Mouse (Mus musculus) heart, postnatal 36 days (tissue): ENCODE results near the gene Gpr162. TPM values are rescaled to one million over a fixed set of nuclear protein-coding genes. Genes with fewer than 3 reads are reported as not detected.
"Not testable (repeated sequence)": the region's sequence is repeated elsewhere in the genome, so short reads cannot be mapped to it uniquely, and the experiment has no call there.

Experiments used
- DNase-seq, 2 experiments: peaks; one replicate each; pipeline ENCODE4 v3.0.0; 2021 to 2022
- intact Hi-C: fragments of 180-260 bp; cut with DNase I; formaldehyde crosslinking; loops from one replicate; pipeline ENCODE4 v1.15.1; 2025
- total RNA-seq, 2 experiments: library from RNA; stranded (reverse); gene quantifications; 2 replicates each; pipeline ENCODE4 v1.2.3; 2021

Gene Gpr162
- total RNA-seq = under 1 TPM; 0.72 to 0.98 TPM

DNA sequence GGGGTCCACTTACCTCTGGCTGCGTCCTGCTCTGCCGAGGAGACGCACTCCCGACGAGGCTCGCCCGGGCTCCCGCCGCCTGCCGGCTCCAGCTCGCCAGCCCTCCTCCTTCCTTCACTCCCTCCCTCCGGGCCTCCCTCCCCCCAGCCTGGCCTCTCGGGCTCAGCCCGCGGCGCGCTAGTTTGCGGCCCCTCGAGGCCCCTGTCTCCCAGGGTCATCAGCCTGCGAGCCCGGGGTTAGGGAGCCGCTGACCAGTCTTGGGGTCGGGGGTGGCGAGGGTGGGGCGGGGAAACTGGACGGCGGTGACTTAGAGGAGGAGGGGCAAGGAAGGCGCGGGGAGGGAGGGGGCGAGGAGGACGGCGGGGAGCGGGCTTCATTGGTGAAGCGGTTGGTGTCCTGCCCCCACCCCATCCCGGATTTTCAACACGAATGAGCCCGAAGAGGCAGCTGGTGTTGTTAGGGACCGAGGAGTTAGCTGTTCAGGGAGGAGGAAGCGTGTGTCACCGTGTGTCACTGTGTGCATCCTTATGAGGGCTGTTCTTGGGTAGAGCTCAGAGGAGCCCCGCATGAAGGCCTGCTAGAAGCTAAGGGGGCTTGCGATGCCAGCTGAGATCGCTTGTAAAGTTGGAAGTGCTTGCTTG is at the start of gene Gpr162:
Gene Gpr162 (minus strand): TSS at position 326 of the 641 bp plus-strand sequence.
- intact Hi-C loops = no loop called here
- DNase-seq = peak; percentile 55 to 58

DNA sequence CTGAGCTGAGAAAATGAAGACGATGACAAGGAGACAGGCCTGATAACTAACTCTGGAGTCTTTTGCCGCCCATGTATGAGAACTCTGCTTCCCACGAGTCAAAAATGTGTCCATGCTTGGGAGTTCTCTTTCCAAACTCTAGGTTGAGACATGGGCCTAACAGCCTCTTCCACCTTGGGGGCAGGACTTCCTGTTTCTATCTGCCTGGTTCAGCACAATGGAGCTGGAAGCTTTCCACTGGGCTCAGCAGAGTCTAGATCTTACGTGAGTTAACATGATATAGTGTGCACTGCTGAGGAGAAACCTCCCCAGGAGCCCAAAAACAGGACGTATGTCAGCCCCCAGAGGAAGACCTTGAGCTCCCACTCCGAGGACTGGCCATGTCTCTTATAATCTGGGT is 49.4 kb upstream of the Gpr162 start:
- no peak for DNase-seq
- intact Hi-C loops = loop anchor here (10.0 kb wide), 1 partner anchor 442 kb away; no protein-coding TSS in a partner anchor

GRCm38 (mm10) chr6:124911533-124912218 is 47.9 kb upstream of the Gpr162 start, which contains the start of gene Lag3:
TSS of gene Lag3 (minus strand) at chr6:124911705.
- no peak for DNase-seq
- intact Hi-C loops = loop anchor here (10.0 kb wide), 1 partner anchor 443 kb away; no protein-coding TSS in a partner anchor

DNA sequence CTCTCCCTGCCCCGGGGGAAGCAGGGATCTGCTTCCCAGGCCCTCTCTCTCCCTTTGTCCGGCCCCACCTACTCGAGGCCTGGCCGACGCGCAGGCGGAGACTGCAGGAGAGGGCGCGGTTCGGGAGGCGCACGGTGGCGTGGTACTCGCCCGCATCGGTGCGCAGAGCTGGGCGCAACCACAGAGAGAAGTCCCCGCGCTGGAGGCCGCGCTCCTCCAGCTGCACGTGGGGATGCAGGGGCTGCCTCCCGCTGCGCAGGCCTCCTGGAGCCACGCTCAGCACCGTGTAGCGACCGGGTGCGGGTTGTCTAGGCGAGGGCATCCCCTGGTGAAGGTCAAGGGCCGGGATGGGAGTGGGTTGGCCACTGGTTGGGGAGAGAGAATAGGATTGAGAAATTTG is 46.2 kb upstream of the Gpr162 start:
- intact Hi-C loops = loop anchor here (10.0 kb wide), 1 partner anchor 445 kb away; no protein-coding TSS in a partner anchor
- no peak for DNase-seq

DNA sequence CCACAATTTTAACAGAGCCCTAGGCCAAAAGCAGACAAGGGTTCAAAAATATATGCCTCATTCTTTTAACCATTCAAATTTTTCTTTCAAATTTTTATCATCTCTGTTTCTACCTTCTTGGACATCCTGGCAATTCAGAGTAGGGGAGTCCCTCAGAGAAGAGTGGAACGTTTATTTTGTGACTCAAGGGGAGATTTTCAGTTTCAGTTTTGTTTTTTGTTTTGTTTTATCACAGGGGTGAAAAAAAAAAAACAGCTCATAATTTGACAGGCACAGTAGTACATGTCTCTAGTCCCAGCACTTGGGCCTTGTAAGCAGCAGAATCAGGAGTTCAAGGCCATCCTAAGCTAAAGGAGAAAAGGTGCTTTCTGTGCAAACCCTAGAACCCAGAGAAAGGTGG is 44.0 kb upstream of the Gpr162 start:
- DNase-seq = no peak
- intact Hi-C loops = no loop called here

- DNase-seq = no peak
- intact Hi-C loops = loop anchor here (1.0 to 5.0 kb wide), 3 partner anchors 12 to 127 kb away; no protein-coding TSS in a partner anchor
These were observed 41.4 kb upstream of the Gpr162 start for GRCm38 (mm10) chr6:124904991-124905860.

- peak; percentile 68 to 73 for DNase-seq
- intact Hi-C loops = loop anchor here (1.0 to 5.0 kb wide), 3 partner anchors 13 to 128 kb away; no protein-coding TSS in a partner anchor
These were observed 40.6 kb upstream of the Gpr162 start for GRCm38 (mm10) chr6:124904161-124904981.

DNA sequence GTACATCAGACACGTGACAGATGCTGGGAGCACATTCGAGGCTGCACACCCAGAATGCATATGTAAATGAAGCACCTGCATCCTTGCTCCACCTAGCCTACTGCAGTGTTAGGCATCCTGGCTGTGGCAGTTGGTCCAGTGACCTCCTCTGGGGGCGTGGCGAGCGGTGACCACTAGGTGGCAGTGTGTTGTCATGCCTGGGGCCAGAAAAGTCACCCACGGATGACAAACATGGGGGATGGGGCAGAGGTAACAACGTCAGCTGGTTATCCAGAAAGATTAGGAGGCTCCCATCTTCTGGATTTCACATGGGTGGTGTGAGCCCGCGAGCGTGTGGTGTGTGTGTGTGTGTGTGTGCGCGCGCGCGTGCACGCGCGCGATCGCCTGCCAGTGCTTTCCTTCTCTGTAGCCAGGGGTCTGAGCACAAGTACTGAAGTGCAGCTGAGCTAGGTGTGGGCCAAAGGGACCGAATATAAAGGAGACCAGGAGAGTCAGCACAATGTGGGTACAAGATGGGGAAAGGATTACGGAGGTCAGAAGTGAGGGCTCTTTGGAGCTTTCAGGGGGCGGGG is 39.9 kb upstream of the Gpr162 start:
- DNase-seq = peak; percentile 97 to 98
- intact Hi-C loops = loop anchor here (1.0 to 5.0 kb wide), 7 partner anchors 14 to 181 kb away; partner anchors contain the start of genes Cops7a and Zfp384

DNA sequence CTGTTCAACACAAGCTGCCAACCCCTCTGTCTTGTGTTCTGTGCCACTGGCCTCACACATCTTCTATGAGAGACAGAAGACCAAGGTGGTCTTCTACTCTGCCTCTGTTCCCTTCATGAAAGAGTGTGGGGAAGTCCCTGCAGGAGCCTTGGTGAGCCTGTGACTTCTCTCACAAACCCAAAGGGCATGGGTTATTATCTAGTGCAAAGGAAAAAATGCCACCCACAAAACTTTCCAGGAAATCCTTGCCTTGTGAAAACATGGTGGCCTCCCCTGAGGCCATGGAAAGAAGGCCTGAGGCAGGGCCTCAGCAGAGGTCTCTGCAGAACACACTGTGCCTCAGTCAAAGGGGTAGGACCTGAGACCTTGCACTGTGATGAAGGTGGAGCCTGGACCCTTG is 38.1 kb upstream of the Gpr162 start:
- DNase-seq = no peak
- intact Hi-C loops = loop anchor here (2.0 to 5.0 kb wide), 3 partner anchors 43 to 130 kb away; partner anchors contain the start of gene Zfp384

DNA sequence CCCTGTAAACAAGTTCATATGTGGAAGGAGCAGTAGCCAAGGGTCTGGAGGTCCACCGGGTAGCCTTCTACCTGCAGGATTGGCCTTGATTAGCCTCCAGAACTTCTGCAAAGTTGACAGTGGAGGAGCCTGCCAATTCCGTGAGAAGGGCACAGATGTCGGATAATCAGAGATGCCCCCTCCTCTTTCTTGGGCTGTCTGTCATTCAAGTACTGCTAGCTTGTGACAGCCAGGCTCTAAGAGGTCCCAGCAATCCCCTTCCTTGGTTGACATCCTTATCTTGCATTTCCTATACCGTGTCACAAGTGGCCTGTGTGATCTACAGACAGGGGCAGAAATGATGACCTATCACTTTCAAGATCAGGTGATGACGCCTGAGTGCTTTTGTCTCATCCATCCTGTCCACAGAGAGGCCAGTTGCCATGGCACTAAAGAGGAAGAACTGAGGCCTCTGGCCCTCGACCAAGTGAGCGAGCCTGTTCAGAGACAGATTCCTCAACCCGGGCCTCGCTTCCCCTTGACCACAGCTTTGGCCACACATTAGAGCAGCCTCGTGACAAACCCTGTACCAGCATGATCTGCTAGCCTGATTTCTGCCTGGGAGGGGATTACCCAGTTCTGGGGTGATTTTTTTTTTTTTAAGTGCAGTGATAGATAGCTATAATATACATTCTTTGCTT is 37.2 kb upstream of the Gpr162 start:
- DNase-seq = peak; percentile 27 to 34
- intact Hi-C loops = loop anchor here (5.0 kb wide), 1 partner anchor 131 kb away; no protein-coding TSS in a partner anchor

- intact Hi-C loops = loop anchor here (5.0 kb wide), 1 partner anchor 132 kb away; no protein-coding TSS in a partner anchor
- DNase-seq = no peak
These were observed 36.4 kb upstream of the Gpr162 start for GRCm38 (mm10) chr6:124900056-124900800.

GRCm38 (mm10) chr6:124898359-124898758 is 34.6 kb upstream of the Gpr162 start:
- intact Hi-C loops = no loop called here
- DNase-seq = no peak

GRCm38 (mm10) chr6:124894113-124894512 is 30.3 kb upstream of the Gpr162 start:
- DNase-seq, intact Hi-C loops: not testable (repeated sequence)

DNA sequence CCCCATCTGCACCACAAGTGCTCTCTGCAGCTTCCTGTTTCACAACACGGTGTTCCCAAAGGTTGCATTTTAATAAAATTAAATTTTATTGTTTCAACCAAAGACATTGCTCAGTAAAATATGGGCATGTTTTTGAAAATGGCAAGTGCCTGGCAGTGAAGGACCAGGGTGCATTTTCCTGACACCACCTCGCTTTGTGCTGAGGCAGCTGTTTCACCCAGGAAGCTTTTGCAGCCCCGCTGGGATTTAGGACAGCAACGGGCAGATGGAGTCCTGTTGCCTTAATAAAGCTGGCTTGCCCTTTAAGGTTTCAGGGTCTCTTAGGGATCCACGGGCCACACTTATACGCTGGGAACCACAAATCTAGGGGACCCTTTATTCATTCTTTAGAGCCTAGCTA is 27.2 kb upstream of the Gpr162 start:
- intact Hi-C loops = no loop called here
- DNase-seq = no peak

DNA sequence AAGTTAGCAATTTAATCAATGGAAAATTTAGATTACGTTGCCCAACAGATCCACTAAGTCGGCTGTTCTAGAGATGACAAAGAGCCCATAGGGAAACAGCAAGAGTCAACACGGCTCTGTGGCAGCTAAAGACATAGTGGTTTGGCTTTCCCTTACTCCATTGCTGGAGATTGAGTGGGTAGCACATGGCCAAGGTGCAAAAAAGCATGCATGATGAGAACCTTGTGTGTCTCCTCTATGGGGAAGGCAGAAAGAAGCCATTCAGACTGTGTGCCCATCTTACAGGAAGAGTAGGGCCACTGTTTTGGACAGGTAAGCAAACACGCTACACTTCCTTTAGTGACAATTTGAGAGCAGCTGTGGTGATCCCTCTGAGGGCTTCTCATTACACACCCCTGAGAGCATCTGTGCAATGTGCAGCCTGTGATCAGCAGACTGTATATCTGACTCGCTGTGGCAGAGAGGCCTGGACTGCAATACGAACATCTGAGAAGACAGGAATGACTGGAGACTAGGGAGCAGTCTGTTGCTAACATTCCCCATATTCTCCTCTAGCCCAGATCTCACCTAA is 24.9 kb upstream of the Gpr162 start:
- DNase-seq = no peak
- intact Hi-C loops = no loop called here

DNA sequence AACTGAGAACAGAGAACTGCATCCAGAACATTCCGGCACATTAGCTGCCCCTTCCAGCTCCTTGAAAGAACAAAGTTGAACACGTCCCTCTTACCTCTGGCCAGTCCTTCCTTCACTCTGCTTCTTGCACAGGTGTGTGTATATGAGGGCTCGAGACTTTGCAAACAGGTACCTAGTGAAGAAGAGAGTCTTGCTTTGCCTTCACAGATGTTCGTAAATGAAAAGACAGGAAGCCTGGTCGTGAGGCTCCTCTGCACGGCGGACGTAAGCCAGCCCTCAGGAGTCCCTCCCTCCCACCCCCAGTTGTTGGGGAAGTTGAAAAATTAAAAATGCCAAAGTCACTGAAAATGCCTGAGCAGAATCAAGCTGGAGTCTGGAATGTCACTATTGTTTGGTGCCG is 24.2 kb upstream of the Gpr162 start, which contains the start of gene Cd4:
Gene Cd4 (minus strand): TSS at position 236 of the 400 bp plus-strand sequence.
- intact Hi-C loops = no loop called here
- no peak for DNase-seq

DNA sequence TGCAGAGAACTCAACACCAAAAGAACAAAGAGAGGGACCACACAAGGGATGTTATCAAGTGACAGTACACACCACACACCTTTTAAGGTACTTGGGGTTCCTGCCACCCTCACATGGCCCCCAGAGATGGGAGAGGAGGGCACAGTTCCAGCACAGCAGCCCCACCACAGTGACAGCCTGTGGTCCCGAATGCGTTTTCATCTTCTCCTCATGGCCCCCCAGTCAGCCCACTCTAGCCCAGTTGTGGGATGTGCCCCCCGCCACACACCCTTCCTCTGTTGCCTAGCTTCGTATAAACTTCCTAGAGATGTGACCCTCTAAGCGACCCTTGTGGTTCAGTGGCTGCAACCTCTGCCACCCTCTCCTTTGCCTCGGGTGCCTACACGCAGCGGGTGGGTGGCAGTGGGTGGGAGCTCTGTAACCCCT is 22.2 kb upstream of the Gpr162 start:
- no peak for DNase-seq
- intact Hi-C loops = no loop called here
